Mouse (Mus musculus) cerebellum, adult (tissue): ENCODE data around the gene Tac4.
A peak's percentile ranks its signal among the peaks of the same experiment; 100 is the strongest.

Experiments
- ATAC-seq: cut with Nextera tagmentation; 2 replicates; pipeline ENCODE4 v1.9.2; 2017; ENCODE audit warnings: mild to moderate bottlenecking, moderate library complexity, mixed read lengths; ENCODE audit not compliant: insufficient number of reproducible peaks, low FRiP score, low TSS enrichment

Gene Tac4

GRCm38 (mm10) chr11:95259088-95259849 is 2.1 kb upstream of the Tac4 start:
- peak; percentile 77 for ATAC-seq

GRCm38 (mm10) chr11:95263816-95264454 is 2.6 kb downstream of the Tac4 start:
- ATAC-seq = no peak

GRCm38 (mm10) chr11:95264455-95265013 is 3.2 kb downstream of the Tac4 start:
- no peak for ATAC-seq

- no peak for ATAC-seq
These were observed 5.4 kb downstream of the Tac4 start for GRCm38 (mm10) chr11:95266540-95267245.

GRCm38 (mm10) chr11:95273661-95274060 is 12.3 kb downstream of the Tac4 start:
- ATAC-seq = no peak

GRCm38 (mm10) chr11:95274613-95275012 is 13.3 kb downstream of the Tac4 start:
- no peak for ATAC-seq

- ATAC-seq = no peak
These were observed 14.7 kb downstream of the Tac4 start for GRCm38 (mm10) chr11:95276056-95276455.

GRCm38 (mm10) chr11:95279061-95279659 is 17.8 kb downstream of the Tac4 start:
- no peak for ATAC-seq

- ATAC-seq = no peak; the same call in 1 of the 2 replicates
These were observed 21.0 kb downstream of the Tac4 start for GRCm38 (mm10) chr11:95282331-95282730.

- ATAC-seq = no peak
These were observed 30.7 kb downstream of the Tac4 start for GRCm38 (mm10) chr11:95291998-95292397.

- no peak for ATAC-seq
These were observed 31.8 kb downstream of the Tac4 start for GRCm38 (mm10) chr11:95293017-95293624.

- ATAC-seq = no peak
These were observed 34.4 kb downstream of the Tac4 start for GRCm38 (mm10) chr11:95295736-95296135.

- no peak for ATAC-seq
These were observed 36.8 kb downstream of the Tac4 start for GRCm38 (mm10) chr11:95298146-95298545.

- no peak for ATAC-seq
These were observed 38.6 kb downstream of the Tac4 start for GRCm38 (mm10) chr11:95299886-95300285.

GRCm38 (mm10) chr11:95301772-95302171 is 40.4 kb downstream of the Tac4 start:
- ATAC-seq = no peak

- no peak for ATAC-seq
These were observed 44.3 kb downstream of the Tac4 start for GRCm38 (mm10) chr11:95305600-95305999.

GRCm38 (mm10) chr11:95307526-95307925 is 46.2 kb downstream of the Tac4 start:
- no peak for ATAC-seq

- ATAC-seq = peak; percentile 96
These were observed 48.2 kb downstream of the Tac4 start for GRCm38 (mm10) chr11:95309510-95310006.

- ATAC-seq = peak; percentile 90
These were observed 48.8 kb downstream of the Tac4 start, which contains the start of gene Kat7 for GRCm38 (mm10) chr11:95310007-95310647. Gene Kat7 (minus strand): TSS chr11:95310246.
